Mouse (Mus musculus) CH12.LX (cell line): ENCODE results near the gene Tas2r119.

Source experiments
- CHD2 ChIP-seq: IDR thresholded peaks from 2 replicates; pipeline ENCODE4 v1.6.1; 2011; ENCODE audit warnings: low read length, improper control_type of control experiment
- CTCF ChIP-seq, 2 experiments: IDR thresholded peaks in 1 of 2; conservative IDR thresholded peaks in 1 of 2; 2 replicates each; pipeline ENCODE4 v1.5.1; 2011 to 2012; ENCODE audit warnings: low read depth in 2 of 2, low read length in 2 of 2, improper control_type of control experiment in 1 of 2, inconsistent platforms in 1 of 2, mild to moderate bottlenecking in 1 of 2, moderate library complexity in 1 of 2
- E2F4 ChIP-seq: IDR thresholded peaks from 2 replicates; pipeline ENCODE4 v1.6.1; 2011; ENCODE audit warnings: low read depth, low read length, improper control_type of control experiment; ENCODE audit not compliant: insufficient replicate concordance
- HCFC1 ChIP-seq: IDR thresholded peaks from 2 replicates; pipeline ENCODE4 v1.6.1; 2012; ENCODE audit warnings: low read depth, mild to moderate bottlenecking, inconsistent platforms, low read length, improper control_type of control experiment
- KAT2A ChIP-seq: IDR thresholded peaks from 2 replicates; pipeline ENCODE4 v1.6.1; 2012; ENCODE audit warnings: low read length, improper control_type of control experiment, inconsistent platforms; ENCODE audit not compliant: insufficient replicate concordance
- MYC ChIP-seq: IDR thresholded peaks from 2 replicates; pipeline ENCODE4 v1.6.1; 2011; ENCODE audit warnings: low read depth, mild to moderate bottlenecking, improper control_type of control experiment, low read length
- NRF1 ChIP-seq: IDR thresholded peaks from 2 replicates; pipeline ENCODE4 v1.6.1; 2014; ENCODE audit warnings: low read depth, mild to moderate bottlenecking, inconsistent platforms, low read length, improper control_type of control experiment, moderate library complexity
- POLR2AphosphoS2 ChIP-seq: IDR thresholded peaks from 2 replicates; pipeline ENCODE4 v1.6.1; 2011; ENCODE audit warnings: low read depth, low read length, improper control_type of control experiment
- RCOR1 ChIP-seq: conservative IDR thresholded peaks from 2 replicates; pipeline ENCODE4 v1.6.1; 2012; ENCODE audit warnings: low read depth, mild to moderate bottlenecking, inconsistent platforms, low read length, improper control_type of control experiment
- UBTF ChIP-seq: IDR thresholded peaks from 2 replicates; pipeline ENCODE4 v1.6.1; 2012; ENCODE audit warnings: low read depth, mild to moderate bottlenecking, inconsistent platforms, low read length, improper control_type of control experiment, moderate library complexity
- USF1 ChIP-seq: IDR thresholded peaks from 2 replicates; pipeline ENCODE4 v1.6.1; 2014; ENCODE audit warnings: low read depth, mild to moderate bottlenecking, inconsistent platforms, low read length, improper control_type of control experiment
- ZNF384 ChIP-seq: IDR thresholded peaks from 2 replicates; pipeline ENCODE4 v1.6.1; 2012; ENCODE audit warnings: low read depth, low read length, improper control_type of control experiment, inconsistent platforms

GRCm38 (mm10) chr15:32198561-32198960 is 21.5 kb downstream of the Tas2r119 start:
- TF ChIP-seq CTCF (conservative IDR thresholded peaks at IDR 0.05 in 1 of 2, IDR thresholded peaks at IDR 0.05 in 1 of 2; ENCODE audit: low read depth in 2 of 2, low read length in 2 of 2): no peak
- no peak for TF ChIP-seq CHD2
- TF ChIP-seq ZNF384: no peak
- no peak for TF ChIP-seq E2F4
- no peak for TF ChIP-seq RCOR1
- no peak for TF ChIP-seq POLR2AphosphoS2
- no peak for TF ChIP-seq NRF1
- no peak for TF ChIP-seq MYC
- TF ChIP-seq HCFC1: no peak
- TF ChIP-seq UBTF: no peak
- TF ChIP-seq KAT2A: no peak
- no peak for TF ChIP-seq USF1
